Mouse (Mus musculus): Measurements from ENCODE around the gene Zfyve9. TPM values are rescaled to one million over a fixed set of nuclear protein-coding genes. Genes with fewer than 3 reads are reported as not detected.
"Not testable (repeated sequence)": the region's sequence is repeated elsewhere in the genome, so short reads cannot be mapped to it uniquely, and the experiment has no call there.

The Zfyve9 gene
- polyA plus RNA-seq, 1 experiment from 2014 or later: 6.3 TPM

DNA sequence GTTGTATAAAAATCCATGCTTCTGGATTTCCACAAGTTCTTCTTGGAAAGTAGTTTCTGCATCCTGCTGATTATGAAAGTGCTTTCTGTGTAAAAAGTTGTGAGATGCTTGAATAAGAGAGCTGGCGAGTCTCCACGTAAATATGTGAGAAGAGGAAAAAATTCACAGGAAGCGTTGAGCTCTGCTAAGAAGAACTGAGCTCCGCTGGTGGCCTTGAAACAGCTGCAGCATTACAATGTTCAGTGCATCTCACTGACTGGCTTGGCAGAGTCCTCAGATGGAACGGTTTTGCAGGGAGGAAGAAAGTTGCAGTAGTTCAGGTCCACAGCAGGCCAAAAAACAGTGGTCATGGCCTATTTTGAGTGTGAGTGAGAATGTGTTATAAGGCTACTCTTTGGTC is 72.4 kb downstream of the Zfyve9 start:
- no peak overlapping the region for H3K27ac ChIP-seq
- H3K9ac ChIP-seq: no peak overlapping the region
- no peak overlapping the region for H3K4me2 ChIP-seq
- H3K4me1 ChIP-seq: no peaks in the 10 kb centered on the region
- H3K27me3 ChIP-seq: no peaks in the 10 kb centered on the region
- 62% methylated on average over 5 of the region's 5 CpGs for whole genome bisulfite sequencing
- H3K36me3 ChIP-seq: no peaks in the 10 kb centered on the region
- no peak for ATAC-seq (ENCODE audit: insufficient number of reproducible peaks, low FRiP score, low TSS enrichment, low read depth)
- H3K9me3 ChIP-seq: no peaks in the 10 kb centered on the region
- H3K4me3 ChIP-seq: no peak overlapping the region

DNA sequence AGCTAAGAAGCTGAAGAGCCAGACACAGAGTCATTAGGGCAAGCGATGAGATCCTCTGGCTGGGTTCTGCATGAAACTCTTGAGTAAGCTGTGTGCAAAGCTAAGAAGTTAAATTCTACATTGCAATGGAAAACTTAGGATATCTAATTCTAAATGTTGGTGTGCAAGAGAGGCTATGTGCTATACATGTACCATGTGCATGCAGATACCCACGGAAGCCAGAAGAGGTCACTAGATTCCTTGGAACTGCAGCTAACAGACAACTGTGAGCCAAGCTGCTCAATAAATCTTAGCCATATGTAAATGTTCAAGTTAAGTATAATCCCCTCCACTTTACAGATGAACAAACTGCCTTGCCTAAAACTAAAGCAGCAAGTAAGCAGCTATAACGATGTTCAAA is 83.7 kb downstream of the Zfyve9 start:
- no peak for ATAC-seq (ENCODE audit: insufficient number of reproducible peaks, low FRiP score, low TSS enrichment, low read depth)
- no peaks in the 10 kb centered on the region for H3K4me1 ChIP-seq
- H3K9me3 ChIP-seq: no peaks in the 10 kb centered on the region
- H3K9ac ChIP-seq: no peak overlapping the region
- no peak overlapping the region for H3K27ac ChIP-seq
- H3K4me2 ChIP-seq: no peak overlapping the region
- no peaks in the 10 kb centered on the region for H3K27me3 ChIP-seq
- 53% methylated on average over 3 of the region's 3 CpGs for WGBS
- H3K4me3 ChIP-seq: no peak overlapping the region
- H3K36me3 ChIP-seq: peaks cover 16% of the 10 kb centered on the region

DNA sequence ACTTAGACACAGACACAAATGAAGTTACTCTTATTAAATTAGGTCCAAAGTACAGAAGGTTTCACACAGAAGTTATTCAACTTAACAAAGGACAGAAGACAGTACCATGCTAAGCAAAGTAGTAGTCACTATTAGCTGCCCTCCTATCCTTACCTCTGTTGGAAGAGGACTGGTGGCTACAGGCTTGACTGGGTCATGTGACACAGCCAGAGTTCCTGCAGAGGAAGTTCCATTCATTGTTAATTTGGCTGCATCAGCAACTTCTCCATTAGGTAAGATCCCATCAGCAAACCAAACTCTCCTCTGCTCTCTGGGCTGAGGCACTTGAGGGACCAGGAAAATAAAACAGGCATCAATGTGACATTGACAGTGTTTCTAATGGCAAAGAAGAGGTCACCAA is 89.1 kb downstream of the Zfyve9 start:
- no peak for ATAC-seq (ENCODE audit: insufficient number of reproducible peaks, low FRiP score, low TSS enrichment, low read depth)
- no peak overlapping the region for H3K9ac ChIP-seq
- H3K4me1 ChIP-seq: no peaks in the 10 kb centered on the region
- no peak overlapping the region for H3K4me2 ChIP-seq
- no peaks in the 10 kb centered on the region for H3K27me3 ChIP-seq
- peaks cover 39% of the 10 kb centered on the region for H3K36me3 ChIP-seq
- H3K9me3 ChIP-seq: no peaks in the 10 kb centered on the region
- no peak overlapping the region for H3K27ac ChIP-seq
- H3K4me3 ChIP-seq: no peak overlapping the region

DNA sequence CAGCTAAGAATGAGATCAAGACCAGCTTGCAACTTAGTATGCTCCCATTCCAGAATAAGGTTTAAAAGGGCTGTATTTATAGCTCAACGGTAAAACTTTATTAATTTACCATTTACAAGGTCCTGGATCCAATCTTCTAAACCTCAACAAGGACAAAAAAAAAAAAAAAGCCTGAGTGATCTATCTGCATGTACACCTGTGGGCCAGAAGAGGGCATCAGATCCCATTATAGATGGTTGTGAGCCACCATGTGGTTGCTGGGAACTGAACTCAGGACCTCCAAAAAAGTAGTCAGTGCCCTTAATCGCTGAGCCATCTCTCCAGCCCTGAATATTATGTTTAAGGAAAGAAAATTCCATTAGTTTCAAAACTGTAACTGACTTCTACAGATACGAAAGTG is 90.1 kb downstream of the Zfyve9 start:
- no peak overlapping the region for H3K27ac ChIP-seq
- peaks cover 45% of the 10 kb centered on the region for H3K36me3 ChIP-seq
- WGBS: 79% methylated on average over 3 of the region's 3 CpGs
- ATAC-seq (ENCODE audit: insufficient number of reproducible peaks, low FRiP score, low TSS enrichment, low read depth): no peak
- no peaks in the 10 kb centered on the region for H3K4me1 ChIP-seq
- H3K9me3 ChIP-seq: no peaks in the 10 kb centered on the region
- no peak overlapping the region for H3K4me2 ChIP-seq
- H3K27me3 ChIP-seq: no peaks in the 10 kb centered on the region
- no peak overlapping the region for H3K4me3 ChIP-seq
- no peak overlapping the region for H3K9ac ChIP-seq

- 97% methylated on average over 6 of the region's 7 CpGs for WGBS
- H3K4me2 ChIP-seq; ATAC-seq (ENCODE audit: insufficient number of reproducible peaks, low FRiP score, low TSS enrichment, low read depth); H3K27me3 ChIP-seq; H3K4me3 ChIP-seq; H3K9me3 ChIP-seq; H3K27ac ChIP-seq; H3K9ac ChIP-seq; H3K4me1 ChIP-seq: not testable (repeated sequence)
- peaks cover 43% of the 10 kb centered on the region for H3K36me3 ChIP-seq
These were observed 93.5 kb downstream of the Zfyve9 start for GRCm38 (mm10) chr4:108687098-108687497.

DNA sequence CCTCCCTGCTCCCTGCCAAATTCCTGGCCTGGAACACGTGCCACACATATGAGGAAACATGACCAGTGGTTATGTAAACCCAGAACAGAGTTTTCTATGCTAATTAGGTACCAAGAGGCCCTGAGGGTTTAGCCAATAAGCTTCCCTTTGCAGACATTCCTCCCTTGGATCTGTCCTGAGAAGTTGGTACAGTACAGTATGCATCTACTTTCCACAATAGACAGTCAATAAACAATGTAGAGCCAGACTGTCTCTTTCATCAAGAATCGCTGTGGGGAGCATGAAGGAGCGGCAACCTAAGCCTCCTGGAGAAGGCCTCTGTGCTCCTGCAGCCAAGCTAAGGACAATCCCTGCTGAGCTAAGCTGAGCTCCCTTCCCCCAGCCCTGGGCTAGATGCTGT is 94.4 kb downstream of the Zfyve9 start:
- 60% methylated on average over 3 of the region's 3 CpGs for WGBS
- no peaks in the 10 kb centered on the region for H3K4me1 ChIP-seq
- no peaks in the 10 kb centered on the region for H3K9me3 ChIP-seq
- no peak for ATAC-seq (ENCODE audit: insufficient number of reproducible peaks, low FRiP score, low TSS enrichment, low read depth)
- H3K27ac ChIP-seq: no peak overlapping the region
- no peaks in the 10 kb centered on the region for H3K27me3 ChIP-seq
- no peak overlapping the region for H3K4me2 ChIP-seq
- H3K36me3 ChIP-seq: peaks cover 42% of the 10 kb centered on the region
- no peak overlapping the region for H3K9ac ChIP-seq
- no peak overlapping the region for H3K4me3 ChIP-seq

DNA sequence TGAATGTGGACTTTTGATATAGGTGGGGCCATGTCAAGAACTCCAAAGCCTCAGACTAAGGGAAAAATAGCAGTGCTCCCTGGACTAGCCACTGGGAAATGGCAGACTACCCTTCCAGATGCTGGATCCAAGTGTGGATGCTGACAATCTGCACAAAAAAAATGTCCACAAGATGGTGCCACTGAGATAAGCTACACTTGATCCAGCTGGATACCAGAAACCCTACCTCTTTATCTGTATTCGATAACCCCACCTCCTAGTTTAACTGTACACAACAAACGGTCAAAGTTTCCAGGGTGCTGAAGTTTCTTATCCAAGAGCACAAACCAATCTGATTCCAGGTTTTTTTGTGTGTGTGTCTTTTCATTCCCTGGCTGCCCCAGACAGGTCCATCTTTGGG is 116.2 kb downstream of the Zfyve9 start:
- Histone ChIP-seq H3K36me3 (peaks cover 31% of the 10 kb centered on the region), H3K4me3 (no peak overlapping the region), H3K27me3 (no peaks in the 10 kb centered on the region), H3K27ac (no peak overlapping the region), H3K4me2 (no peak overlapping the region), H3K9me3 (no peaks in the 10 kb centered on the region), H3K9ac (no peak overlapping the region), H3K4me1 (no peaks in the 10 kb centered on the region)
- no peak for ATAC-seq (ENCODE audit: insufficient number of reproducible peaks, low FRiP score, low TSS enrichment, low read depth)
- WGBS: 68% methylated on average over 2 of the region's 2 CpGs

DNA sequence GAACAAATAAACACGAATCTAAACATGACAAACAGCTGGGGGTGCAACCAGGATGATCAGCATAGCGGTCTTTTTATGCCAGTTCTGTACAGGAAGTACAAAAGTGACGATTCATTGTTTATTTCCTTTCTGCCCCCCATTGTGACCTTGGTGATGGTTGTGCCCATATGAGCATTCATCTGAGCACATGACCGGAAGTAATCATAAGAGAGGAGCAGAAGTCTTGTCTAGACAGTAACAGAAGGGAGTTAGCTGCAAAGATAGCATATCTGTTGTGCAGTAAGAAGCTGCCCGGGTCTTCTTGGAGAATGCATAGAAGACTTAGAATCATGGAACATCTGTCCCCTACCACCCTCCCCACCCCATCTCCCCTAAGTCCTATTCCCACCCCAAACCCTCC is 141.8 kb downstream of the Zfyve9 start:
- ATAC-seq (ENCODE audit: insufficient number of reproducible peaks, low FRiP score, low TSS enrichment, low read depth): no peak
- H3K4me1 ChIP-seq: no peaks in the 10 kb centered on the region
- H3K9ac ChIP-seq: no peak overlapping the region
- H3K9me3 ChIP-seq: no peaks in the 10 kb centered on the region
- no peak overlapping the region for H3K27ac ChIP-seq
- peaks cover 75% of the 10 kb centered on the region for H3K36me3 ChIP-seq
- H3K4me2 ChIP-seq: no peak overlapping the region
- WGBS: 75% methylated on average over 5 of the region's 5 CpGs
- H3K4me3 ChIP-seq: no peak overlapping the region
- H3K27me3 ChIP-seq: no peaks in the 10 kb centered on the region

DNA sequence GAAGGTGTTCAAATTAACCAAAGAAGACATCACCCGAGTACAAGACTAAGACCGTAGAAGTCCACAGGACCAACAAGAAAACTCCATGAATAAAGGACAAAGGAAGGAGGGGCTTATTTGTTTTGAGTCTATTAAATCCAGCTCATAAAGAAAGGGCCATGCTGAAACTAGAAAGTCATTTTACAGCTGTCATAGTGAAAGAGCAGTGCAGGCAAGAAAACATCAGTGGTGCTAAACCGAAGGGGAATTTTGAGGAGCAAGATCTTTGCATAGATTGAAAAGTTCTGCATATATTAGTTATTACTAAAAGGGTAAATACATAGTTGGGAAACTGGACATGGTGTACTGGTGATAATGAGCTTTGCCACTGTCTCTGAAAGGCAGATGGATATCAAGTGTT is 142.9 kb downstream of the Zfyve9 start:
- H3K4me3 ChIP-seq: no peak overlapping the region
- no peaks in the 10 kb centered on the region for H3K27me3 ChIP-seq
- no peak for ATAC-seq (ENCODE audit: insufficient number of reproducible peaks, low FRiP score, low TSS enrichment, low read depth)
- H3K9me3 ChIP-seq: no peaks in the 10 kb centered on the region
- no peak overlapping the region for H3K4me2 ChIP-seq
- 83% methylated on average over 3 of the region's 3 CpGs for WGBS
- H3K27ac ChIP-seq: no peak overlapping the region
- no peaks in the 10 kb centered on the region for H3K4me1 ChIP-seq
- H3K9ac ChIP-seq: no peak overlapping the region
- peaks cover 81% of the 10 kb centered on the region for H3K36me3 ChIP-seq

GRCm38 (mm10) chr4:108635101-108635500 is 145.5 kb downstream of the Zfyve9 start:
- H3K9ac ChIP-seq: no peak overlapping the region
- H3K4me1 ChIP-seq: no peaks in the 10 kb centered on the region
- no peak overlapping the region for H3K4me3 ChIP-seq
- peaks cover 83% of the 10 kb centered on the region for H3K36me3 ChIP-seq
- no peak overlapping the region for H3K27ac ChIP-seq
- H3K4me2 ChIP-seq: no peak overlapping the region
- no peaks in the 10 kb centered on the region for H3K27me3 ChIP-seq
- H3K9me3 ChIP-seq: no peaks in the 10 kb centered on the region
- ATAC-seq (ENCODE audit: insufficient number of reproducible peaks, low FRiP score, low TSS enrichment, low read depth): no peak

DNA sequence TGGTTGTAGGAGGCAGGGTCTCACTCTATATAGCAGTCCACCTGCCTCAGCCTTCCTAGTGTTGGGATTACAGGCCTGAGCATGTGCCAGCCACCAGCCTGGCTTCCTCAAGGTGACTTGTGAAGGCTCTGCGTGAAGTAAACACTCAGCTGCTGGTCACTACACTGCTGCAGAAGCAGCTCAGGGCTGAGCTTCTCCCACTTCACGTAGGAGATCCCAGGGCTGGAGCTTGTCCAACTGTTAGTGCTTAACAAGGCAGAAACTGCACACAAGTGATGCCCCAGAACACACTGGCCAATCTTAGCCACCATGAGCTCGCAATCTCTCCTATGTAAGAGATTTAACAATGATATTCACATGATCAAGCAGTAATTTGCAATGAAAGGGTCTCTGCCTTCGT is 145.9 kb downstream of the Zfyve9 start:
- no peaks in the 10 kb centered on the region for H3K9me3 ChIP-seq
- ATAC-seq (ENCODE audit: insufficient number of reproducible peaks, low FRiP score, low TSS enrichment, low read depth): no peak
- 85% methylated on average over 4 of the region's 4 CpGs for WGBS

DNA sequence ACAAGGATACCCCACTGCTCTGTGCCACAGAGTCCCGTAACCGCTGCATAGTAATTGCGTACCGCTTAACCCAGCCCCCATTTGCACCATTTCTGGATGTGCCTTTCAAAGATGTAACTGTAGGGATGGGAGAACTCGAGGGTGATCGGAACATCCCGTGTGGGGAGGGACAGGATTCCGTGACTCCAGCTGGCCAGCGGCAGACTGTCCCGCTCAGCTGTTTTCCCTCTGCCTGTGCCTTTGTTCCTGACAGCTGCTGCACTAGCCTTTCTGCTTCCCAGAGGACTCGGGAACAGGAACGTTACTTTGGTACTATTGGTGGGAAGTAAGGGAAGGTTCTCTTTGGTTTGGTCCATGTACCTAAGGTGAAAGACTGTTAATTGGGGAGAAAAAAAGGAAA is 146.9 kb downstream of the Zfyve9 start:
- no peak overlapping the region for H3K9ac ChIP-seq
- H3K4me1 ChIP-seq: no peaks in the 10 kb centered on the region
- WGBS: 81% methylated on average over 12 of the region's 12 CpGs
- peaks cover 90% of the 10 kb centered on the region for H3K36me3 ChIP-seq
- no peak overlapping the region for H3K4me2 ChIP-seq
- no peak overlapping the region for H3K4me3 ChIP-seq
- H3K27ac ChIP-seq: no peak overlapping the region
- ATAC-seq (ENCODE audit: insufficient number of reproducible peaks, low FRiP score, low TSS enrichment, low read depth): no peak
- H3K27me3 ChIP-seq: no peaks in the 10 kb centered on the region
- no peaks in the 10 kb centered on the region for H3K9me3 ChIP-seq

More for the DNA sequence above, 145.9 kb downstream of the Zfyve9 start:
- H3K4me3 ChIP-seq: no peak overlapping the region
- no peaks in the 10 kb centered on the region for H3K4me1 ChIP-seq
- no peak overlapping the region for H3K27ac ChIP-seq
- H3K36me3 ChIP-seq: peaks cover 87% of the 10 kb centered on the region
- no peak overlapping the region for H3K4me2 ChIP-seq
- H3K9ac ChIP-seq: no peak overlapping the region
- H3K27me3 ChIP-seq: no peaks in the 10 kb centered on the region

- no peaks in the 10 kb centered on the region for H3K4me1 ChIP-seq
- no peaks in the 10 kb centered on the region for H3K27me3 ChIP-seq
- no peak overlapping the region for H3K4me3 ChIP-seq
- no peaks in the 10 kb centered on the region for H3K9me3 ChIP-seq
- H3K36me3 ChIP-seq: peaks cover 90% of the 10 kb centered on the region
- no peak overlapping the region for H3K4me2 ChIP-seq
- WGBS: 95% methylated on average over 4 of the region's 4 CpGs
- ATAC-seq (ENCODE audit: insufficient number of reproducible peaks, low FRiP score, low TSS enrichment, low read depth): no peak
- H3K9ac ChIP-seq: no peak overlapping the region
- no peak overlapping the region for H3K27ac ChIP-seq
These were observed 149.0 kb downstream of the Zfyve9 start for GRCm38 (mm10) chr4:108631616-108632015.
